Comparison of ENCODE assay signal across 25 mouse cellular contexts in genomic region chr6:136139967-136140366, GRCm38 (mm10). TPM values are rescaled to one million over a fixed set of nuclear protein-coding genes. Genes with fewer than 3 reads are reported as not detected.
DNase-seq lines count a peak whose midpoint lies in the region; ATAC-seq and TF ChIP-seq lines count a peak whose summit lies in the region.
"Had no signal": no experiment of that assay in that cellular context is flagged by ENCODE, and none has a peak within 500 bp of the region (broad histone marks: within the 10 kb centered on the region; RNA-seq: fewer than 3 reads in every experiment).

No protein-coding gene starts in this region.

- no peak for TF ChIP-seq CTCF in kidney, postnatal 0 days (IDR thresholded peaks at IDR 0.05; ENCODE audit: low read depth)

- H3K27ac ChIP-seq in kidney, postnatal 0 days = no peak overlapping the region
- no peak overlapping the region for H3K27ac ChIP-seq in kidney, embryonic 14.5 days (ENCODE audit: low read depth, low read length)
- H3K27ac ChIP-seq in limb, embryonic 14.5 days (replicated peaks; ENCODE audit: low read depth, low read length) = no peak overlapping the region
- H3K27ac ChIP-seq in limb, embryonic 10.5 days = no peak overlapping the region
- H3K27ac ChIP-seq: embryonic facial prominence, embryonic 13.5 days; embryonic facial prominence, embryonic 15.5 days; forebrain, embryonic 10.5 days; forebrain, embryonic 12.5 days had no signal

- TF ChIP-seq POLR2A in limb, embryonic 14.5 days (IDR thresholded peaks at IDR 0.05; ENCODE audit: borderline replicate concordance, extremely low read depth, insufficient read depth, insufficient read length) = no peak

- H3K36me3 ChIP-seq in kidney, postnatal 0 days (ENCODE audit: insufficient read depth, low read length) = no peaks in the 10 kb centered on the region
- no peaks in the 10 kb centered on the region for H3K36me3 ChIP-seq in kidney, embryonic 14.5 days (ENCODE audit: control insufficient read depth, insufficient read depth, low read length)
- no peaks in the 10 kb centered on the region for H3K36me3 ChIP-seq in limb, embryonic 14.5 days (ENCODE audit: control insufficient read depth, insufficient read depth, low read length)
- H3K36me3 ChIP-seq in limb, embryonic 10.5 days = no peaks in the 10 kb centered on the region
- H3K36me3 ChIP-seq: embryonic facial prominence, embryonic 13.5 days; embryonic facial prominence, embryonic 15.5 days; forebrain, embryonic 10.5 days; forebrain, embryonic 12.5 days had no signal

- peak; percentile 68 for DNase-seq in kidney, postnatal 0 days (ENCODE audit: low spot score)
- DNase-seq in limb, embryonic 14.5 days (ENCODE audit: low spot score) = peak; percentile 61
- no peak for DNase-seq in limb, embryonic 10.5 days (ENCODE audit: low spot score)
- DNase-seq in left cerebral cortex, adult 8-10 months (ENCODE audit: low spot score in 2 of 2) = no peak
- DNase-seq: adrenal gland, adult 2 months; adrenal gland, postnatal 10 days; adrenal gland, postnatal 25 days; cerebellum, adult 11 months; cerebellum, adult 18-20 months; cerebellum, adult 8-10 months; cerebellum, adult 9-11 months; cerebellum, postnatal 14 days; cerebellum, postnatal 36 days; embryo, embryonic 11 days had no signal

- H3K9ac ChIP-seq in kidney, postnatal 0 days (ENCODE audit: low read depth, low read length) = no peak overlapping the region
- no peak overlapping the region for H3K9ac ChIP-seq in kidney, embryonic 14.5 days (ENCODE audit: low read depth, low read length)
- no peak overlapping the region for H3K9ac ChIP-seq in limb, embryonic 14.5 days (ENCODE audit: low read depth, low read length, severe bottlenecking)
- H3K9ac ChIP-seq: embryonic facial prominence, embryonic 13.5 days; embryonic facial prominence, embryonic 15.5 days; forebrain, embryonic 12.5 days had no signal

- no peak overlapping the region for H3K4me2 ChIP-seq in kidney, postnatal 0 days (ENCODE audit: low read length)
- no peak overlapping the region for H3K4me2 ChIP-seq in kidney, embryonic 14.5 days (replicated peaks; ENCODE audit: low read depth, low read length)
- no peak overlapping the region for H3K4me2 ChIP-seq in limb, embryonic 14.5 days (replicated peaks; ENCODE audit: low read depth, low read length, severe bottlenecking)
- H3K4me2 ChIP-seq: embryonic facial prominence, embryonic 13.5 days; embryonic facial prominence, embryonic 15.5 days; forebrain, embryonic 12.5 days had no signal

- H3K27me3 ChIP-seq in kidney, postnatal 0 days (ENCODE audit: insufficient read depth, low read length) = no peaks in the 10 kb centered on the region
- H3K27me3 ChIP-seq in kidney, embryonic 14.5 days (ENCODE audit: control insufficient read depth, insufficient read depth, low read length) = no peaks in the 10 kb centered on the region
- no peaks in the 10 kb centered on the region for H3K27me3 ChIP-seq in limb, embryonic 14.5 days (ENCODE audit: control insufficient read depth, insufficient read depth, low read length)
- no peaks in the 10 kb centered on the region for H3K27me3 ChIP-seq in limb, embryonic 10.5 days (ENCODE audit: low read depth, poor library complexity, severe bottlenecking)
- H3K27me3 ChIP-seq: embryonic facial prominence, embryonic 13.5 days; embryonic facial prominence, embryonic 15.5 days; forebrain, embryonic 12.5 days had no signal

- no peaks in the 10 kb centered on the region for H3K9me3 ChIP-seq in kidney, postnatal 0 days (replicated peaks; ENCODE audit: low read length)
- H3K9me3 ChIP-seq in kidney, embryonic 14.5 days (ENCODE audit: control insufficient read depth, low read length) = no peaks in the 10 kb centered on the region
- no peaks in the 10 kb centered on the region for H3K9me3 ChIP-seq in limb, embryonic 14.5 days (ENCODE audit: control insufficient read depth, low read length)
- H3K9me3 ChIP-seq in limb, embryonic 10.5 days (replicated peaks) = no peaks in the 10 kb centered on the region
- H3K9me3 ChIP-seq: embryonic facial prominence, embryonic 13.5 days; embryonic facial prominence, embryonic 15.5 days; forebrain, embryonic 10.5 days; forebrain, embryonic 12.5 days had no signal

- H3K4me3 ChIP-seq in kidney, postnatal 0 days (replicated peaks; ENCODE audit: low read depth, low read length) = no peak overlapping the region
- H3K4me3 ChIP-seq in kidney, embryonic 14.5 days (ENCODE audit: low read length) = no peak overlapping the region
- H3K4me3 ChIP-seq in limb, embryonic 14.5 days (replicated peaks; ENCODE audit: low read length) = no peak overlapping the region
- H3K4me3 ChIP-seq in limb, embryonic 10.5 days = no peak overlapping the region
- H3K4me3 ChIP-seq: embryonic facial prominence, embryonic 13.5 days; embryonic facial prominence, embryonic 15.5 days; erythroblast, embryonic 14.5 days; forebrain, embryonic 10.5 days; forebrain, embryonic 12.5 days had no signal

- ATAC-seq in kidney, postnatal 0 days (replicated peaks; ENCODE audit: low FRiP score, low read depth) = no peak
- ATAC-seq in kidney, embryonic 14.5 days (ENCODE audit: low FRiP score, low TSS enrichment) = no peak; the same call in 1 of the 2 replicates
- peak; percentile 53 for ATAC-seq in limb, embryonic 14.5 days (ENCODE audit: low FRiP score, low read depth)
- ATAC-seq: forebrain, embryonic 14.5 days; forebrain, embryonic 16.5 days had no signal

- WGBS in kidney, postnatal 0 days = 57% methylated on average over 6 of the region's 6 CpGs
- 67% methylated on average over 6 of the region's 6 CpGs for WGBS in kidney, embryonic 14.5 days
- WGBS in limb, embryonic 14.5 days = 60% methylated on average over 6 of the region's 6 CpGs
- WGBS in limb, embryonic 10.5 days = 90% methylated on average over 6 of the region's 6 CpGs

- no peaks in the 10 kb centered on the region for H3K4me1 ChIP-seq in kidney, postnatal 0 days (replicated peaks; ENCODE audit: insufficient read depth, low read length)
- no peaks in the 10 kb centered on the region for H3K4me1 ChIP-seq in kidney, embryonic 14.5 days (ENCODE audit: control insufficient read depth, insufficient read depth, low read length)
- H3K4me1 ChIP-seq in limb, embryonic 14.5 days (ENCODE audit: control insufficient read depth, insufficient read depth, low read length) = 0 out of 2 replicates have a peak, but pooled peaks cover 2% of the 10 kb centered on the region
- no peaks in the 10 kb centered on the region for H3K4me1 ChIP-seq in limb, embryonic 10.5 days
- H3K4me1 ChIP-seq: embryonic facial prominence, embryonic 13.5 days; embryonic facial prominence, embryonic 15.5 days; forebrain, embryonic 12.5 days had no signal

RNA-seq across cellular contexts. Expression of gene Grin2b, which starts 33.3 kb away (rescaled TPM):
- polyA plus RNA-seq in kidney, postnatal 0 days (2015; fragmentation: Nextera tagmentation; extraction: Ambion mirVana) = 0.05 and 0.72 TPM in 2 replicates
- polyA plus RNA-seq in kidney, embryonic 14.5 days (2014; fragmentation: Nextera tagmentation; extraction: Ambion mirVana) = 0.05 and 0.84 TPM in 2 replicates
- polyA plus RNA-seq in limb, embryonic 14.5 days (2012; rRNA removed) = 0.39 and 0.50 TPM in 2 replicates
- polyA plus RNA-seq in limb, embryonic 14.5 days (2014; fragmentation: Nextera tagmentation; extraction: Ambion mirVana) = 3.7 and 4.8 TPM in 2 replicates
- polyA plus RNA-seq in limb, embryonic 10.5 days (2016; fragmentation: Nextera tagmentation; extraction: Ambion mirVana) = 0.03 TPM in 1 of 2 replicates, not detected in the other
- total RNA-seq in left cerebral cortex, adult 8-10 months (2022) = 100 to 1,000 TPM; 190 to 249 (median 208) TPM
- total RNA-seq: common myeloid progenitor, adult 5-6 weeks; MEL had no signal
- polyA plus RNA-seq: C2C12; erythroblast, embryonic 14.5 days had no signal

Comparison
In these comparisons a context has a peak if more than half of its experiments do, and no peak if none do; other contexts are left out.
1. DNase-seq: peak in kidney, postnatal 0 days (single experiment) and limb, embryonic 14.5 days (single experiment); none in limb, embryonic 10.5 days (single experiment) and left cerebral cortex, adult 8-10 months (0 of 2).